Mouse (Mus musculus) forebrain, postnatal 0 days (tissue): Measurements from ENCODE around the gene Nxf2. TPM values are rescaled to one million over a fixed set of nuclear protein-coding genes. Genes with fewer than 3 reads are reported as not detected.

Experiments used
- ATAC-seq: fragments of 200-750 bp; cut with Nextera tagmentation; 2 replicates; pipeline ENCODE4 v1.8.0; 2017; ENCODE audit warnings: mild to moderate bottlenecking, moderate library complexity
- DNase-seq: peaks from one replicate; pipeline ENCODE4 v3.0.0-alpha.2; 2015
- H3K27ac ChIP-seq: fragments of 300-500 bp; sonication (generic); 2 replicates; pipeline ENCODE4 v1.5.1; 2014; ENCODE audit warnings: low read depth, mild to moderate bottlenecking, antibody characterized with exemption, low read length, moderate library complexity, mixed read lengths
- H3K27me3 ChIP-seq: fragments of 300-500 bp; sonication (generic); 2 replicates; pipeline ENCODE4 v1.6.1; 2014; ENCODE audit warnings: mild to moderate bottlenecking, low read length, mixed read lengths; ENCODE audit not compliant: insufficient read depth
- H3K36me3 ChIP-seq: fragments of 300-500 bp; sonication (generic); 2 replicates; pipeline ENCODE4 v1.6.1; 2014; ENCODE audit warnings: mild to moderate bottlenecking, moderate library complexity; ENCODE audit not compliant: insufficient read depth
- H3K4me1 ChIP-seq: fragments of 300-500 bp; sonication (generic); 2 replicates; pipeline ENCODE4 v1.6.1; 2014; ENCODE audit warnings: antibody characterized with exemption; ENCODE audit not compliant: insufficient read depth
- H3K4me2 ChIP-seq: fragments of 300-500 bp; sonication (generic); 2 replicates; pipeline ENCODE4 v1.6.1; 2014; ENCODE audit warnings: low read depth, mild to moderate bottlenecking, moderate library complexity
- H3K4me3 ChIP-seq: fragments of 300-500 bp; sonication (generic); 2 replicates; pipeline ENCODE4 v1.5.1; 2014; ENCODE audit warnings: low read depth, low read length, mixed read lengths
- H3K9ac ChIP-seq: fragments of 300-500 bp; sonication (generic); 2 replicates; pipeline ENCODE4 v1.6.1; 2014; ENCODE audit warnings: mild to moderate bottlenecking
- H3K9me3 ChIP-seq: fragments of 300-500 bp; sonication (generic); 2 replicates; pipeline ENCODE4 v1.6.1; 2016; ENCODE audit warnings: low read length
- CTCF ChIP-seq: sonication (generic); IDR thresholded peaks from 2 replicates; pipeline ENCODE4 v1.5.1; 2016; ENCODE audit warnings: antibody characterized with exemption, control low read depth, low read depth
- WGBS: fragments of 180-500 bp; shearing (Covaris S2); extraction: QIAGEN DNeasy Blood & Tissue Kit; methylation state at CpG from one replicate; pipeline ENCODE4 v1.1.7; 2014; 5-methylcytosine and 5-hydroxymethylcytosine counted together
- polyA plus RNA-seq: library from polyadenylated mRNA; unstranded; fragments of >200 nt; fragmentation: Nextera tagmentation; extraction: Ambion mirVana; gene quantifications from 2 replicates; pipeline ENCODE4 v1.2.1, GENCODE M21; 2015
- total RNA-seq: library from RNA; depleted of rRNA; stranded (reverse); fragments of >200 nt; gene quantifications from 2 replicates; pipeline ENCODE4 v1.2.3, GENCODE M21; 2014; rRNA removed

Nxf2 gene
- total RNA-seq (0.15 and 0.24 TPM in 2 replicates), polyA plus RNA-seq (0.13 and 0.28 TPM in 2 replicates)

DNA sequence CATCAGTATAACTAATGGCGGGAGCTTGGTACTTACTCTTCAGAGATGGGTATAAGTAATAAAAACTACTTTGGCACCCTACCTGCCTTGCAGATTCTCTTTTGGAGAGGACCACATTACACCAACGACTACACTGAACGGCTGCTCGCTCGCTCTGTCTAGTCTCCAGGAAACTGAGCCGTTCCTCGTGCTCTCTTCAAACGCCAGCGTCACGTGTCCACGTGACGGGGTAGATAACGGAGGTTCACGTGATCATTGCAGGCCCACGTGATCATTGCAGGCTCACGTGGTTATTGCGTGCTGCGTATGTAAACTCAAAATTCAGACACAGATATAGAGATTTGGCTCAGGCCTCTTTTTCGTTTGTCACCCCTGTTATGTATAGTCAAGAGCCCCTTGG is at the start of gene Nxf2:
Gene Nxf2 (minus strand): TSS at position 209 of the 400 bp plus-strand sequence.
- no peak for ATAC-seq
- Histone ChIP-seq H3K36me3 (no peaks in the 10 kb centered on the region), H3K9ac (0 out of 2 replicates have a peak within 1 kb of the TSS, but pooled peaks have one; percentile 22), H3K4me1 (no peaks in the 10 kb centered on the region), H3K9me3 (no peaks in the 10 kb centered on the region), H3K4me2 (peak within 1 kb of the TSS; percentile 44), H3K27ac (no peak within 1 kb of the TSS), H3K27me3 (no peaks in the 10 kb centered on the region; the same call in 1 of the 2 replicates), H3K4me3 (peak within 1 kb of the TSS; percentile 38)
- no peak for DNase-seq
- TF ChIP-seq CTCF, result no peak
- 91% methylated on average over 19 of the region's 19 CpGs for WGBS

DNA sequence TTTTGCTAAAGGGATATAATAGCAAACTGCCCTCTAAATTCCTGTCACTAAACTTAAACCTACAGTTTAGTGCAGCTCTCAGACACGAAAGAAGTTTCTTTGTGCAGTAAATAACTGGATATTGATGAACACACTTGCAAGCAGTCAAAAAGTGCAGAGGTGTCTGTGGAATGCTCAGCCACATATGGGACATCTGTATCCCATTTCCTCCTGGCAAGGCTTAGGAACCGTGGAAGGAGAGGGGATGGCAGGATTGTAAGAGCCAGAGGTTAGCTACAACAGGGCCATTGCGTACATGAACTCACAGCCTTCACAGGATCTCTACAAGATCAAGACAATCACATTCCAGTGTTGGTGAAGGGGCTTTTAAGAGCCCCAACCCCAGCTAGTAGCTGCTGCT is 46.8 kb upstream of the Nxf2 start:
- Histone ChIP-seq H3K4me1 (no peaks in the 10 kb centered on the region), H3K4me2 (no peak overlapping the region), H3K36me3 (no peaks in the 10 kb centered on the region), H3K4me3 (no peak overlapping the region), H3K27me3 (no peaks in the 10 kb centered on the region), H3K27ac (no peak overlapping the region), H3K9ac (no peak overlapping the region), H3K9me3 (no peaks in the 10 kb centered on the region)
- WGBS, result 70% methylated on average over 3 of the region's 3 CpGs
- ATAC-seq, result no peak
- no peak for TF ChIP-seq CTCF
- DNase-seq, result no peak

DNA sequence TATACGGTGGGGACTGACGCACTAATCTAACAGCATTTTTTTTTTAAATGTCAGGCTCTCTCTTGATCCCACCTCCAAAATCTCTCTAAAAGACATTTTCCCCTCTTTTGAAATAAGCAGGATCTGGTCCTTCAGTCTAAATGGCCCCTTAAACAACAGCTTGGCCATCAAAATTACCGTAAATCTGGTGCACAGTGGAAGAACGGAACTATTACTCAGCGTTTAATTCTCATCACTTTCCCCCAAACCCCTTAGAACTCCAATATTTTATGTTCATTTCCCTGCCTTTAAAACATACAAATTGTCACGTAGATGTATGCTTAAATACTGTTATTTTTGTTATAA is 44.9 kb upstream of the Nxf2 start:
- Histone ChIP-seq H3K27me3 (no peaks in the 10 kb centered on the region), H3K4me3 (peak overlapping the region; percentile 56), H3K4me1 (no peaks in the 10 kb centered on the region), H3K4me2 (peak overlapping the region; percentile 44), H3K9ac (peak overlapping the region; percentile 35; the same call in 1 of the 2 replicates), H3K9me3 (no peaks in the 10 kb centered on the region), H3K36me3 (no peaks in the 10 kb centered on the region), H3K27ac (peak overlapping the region; percentile 94; the same call in 1 of the 2 replicates)
- 36% methylated on average over 6 of the region's 6 CpGs for WGBS
- no peak for TF ChIP-seq CTCF
- peak; percentile 32 for ATAC-seq
- DNase-seq, result no peak

DNA sequence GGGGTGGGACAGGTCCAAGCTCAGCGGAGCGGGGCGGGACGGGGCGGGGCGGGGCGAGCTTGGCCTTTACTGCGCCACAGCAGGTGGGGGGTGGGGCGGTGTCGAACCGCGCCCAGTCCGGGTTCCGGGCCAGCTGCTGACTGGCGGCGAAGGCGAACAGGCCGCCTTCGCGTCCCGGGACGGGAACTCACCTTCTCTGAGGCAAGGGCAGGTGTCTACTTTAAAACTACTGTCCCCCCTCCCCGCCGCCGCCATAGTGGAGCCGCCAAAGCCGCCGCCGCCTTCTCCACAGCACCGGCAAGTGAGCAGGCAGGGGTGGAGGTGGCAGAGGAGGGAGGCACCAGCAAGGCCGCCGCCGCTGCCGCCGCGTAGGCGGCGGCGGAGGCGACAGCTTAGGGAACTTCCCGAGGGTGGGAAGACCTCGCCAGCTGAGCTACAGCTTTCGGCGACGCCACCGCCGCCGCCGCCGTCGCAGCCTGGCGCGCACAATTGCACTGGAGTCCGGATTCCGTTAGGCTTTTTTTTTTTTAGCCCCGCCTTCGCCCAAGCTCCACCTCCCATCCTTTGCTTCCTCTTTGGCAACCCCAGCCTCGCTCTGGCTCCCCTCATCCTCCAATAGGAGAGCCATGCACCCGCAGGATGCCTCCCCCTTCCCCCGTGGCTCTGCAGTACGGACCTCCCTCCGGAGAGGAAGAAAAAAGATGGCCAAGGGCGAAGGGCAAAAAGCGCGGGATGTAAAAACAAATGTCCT is 44.3 kb upstream of the Nxf2 start, which contains the start of gene Zmat1:
Gene Zmat1 (minus strand): TSS at position 490 of the 751 bp plus-strand sequence.
- no peaks in the 10 kb centered on the region for H3K27me3 ChIP-seq
- peak within 1 kb of the TSS; percentile 44 for H3K4me2 ChIP-seq
- no peaks in the 10 kb centered on the region for H3K4me1 ChIP-seq
- H3K36me3 ChIP-seq, result no peaks in the 10 kb centered on the region
- peak; percentile 91 for DNase-seq
- peak within 1 kb of the TSS; percentile 79 for H3K9ac ChIP-seq
- peak within 1 kb of the TSS; percentile 56 for H3K4me3 ChIP-seq
- H3K9me3 ChIP-seq, result no peaks in the 10 kb centered on the region
- 29% methylated on average over 63 of the region's 65 CpGs for WGBS
- peak within 1 kb of the TSS; percentile 94 for H3K27ac ChIP-seq
- no peak for TF ChIP-seq CTCF
- peak; percentile 100 for ATAC-seq

DNA sequence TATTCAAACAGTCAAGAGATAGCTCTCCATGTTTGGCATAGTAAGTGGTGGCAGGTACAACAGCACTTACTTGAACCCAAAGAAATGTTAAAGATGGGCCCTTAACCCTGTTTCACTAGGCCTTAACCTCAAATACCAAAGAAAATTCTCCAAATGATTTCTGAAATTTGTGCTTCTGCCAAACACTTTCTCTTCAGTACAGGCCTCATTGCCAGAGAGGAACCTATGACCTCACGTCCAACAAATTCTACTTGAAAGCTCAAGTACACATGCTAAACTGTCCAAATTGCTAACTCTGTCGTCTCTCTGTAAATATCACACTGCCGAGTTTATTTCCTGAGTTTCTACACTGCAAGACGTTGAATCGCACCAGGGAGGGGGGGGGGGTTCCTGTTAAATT is 43.5 kb upstream of the Nxf2 start:
- Histone ChIP-seq H3K4me1 (no peaks in the 10 kb centered on the region), H3K9ac (peak overlapping the region; percentile 79; the same call in 1 of the 2 replicates)
- TF ChIP-seq CTCF, result no peak

DNA sequence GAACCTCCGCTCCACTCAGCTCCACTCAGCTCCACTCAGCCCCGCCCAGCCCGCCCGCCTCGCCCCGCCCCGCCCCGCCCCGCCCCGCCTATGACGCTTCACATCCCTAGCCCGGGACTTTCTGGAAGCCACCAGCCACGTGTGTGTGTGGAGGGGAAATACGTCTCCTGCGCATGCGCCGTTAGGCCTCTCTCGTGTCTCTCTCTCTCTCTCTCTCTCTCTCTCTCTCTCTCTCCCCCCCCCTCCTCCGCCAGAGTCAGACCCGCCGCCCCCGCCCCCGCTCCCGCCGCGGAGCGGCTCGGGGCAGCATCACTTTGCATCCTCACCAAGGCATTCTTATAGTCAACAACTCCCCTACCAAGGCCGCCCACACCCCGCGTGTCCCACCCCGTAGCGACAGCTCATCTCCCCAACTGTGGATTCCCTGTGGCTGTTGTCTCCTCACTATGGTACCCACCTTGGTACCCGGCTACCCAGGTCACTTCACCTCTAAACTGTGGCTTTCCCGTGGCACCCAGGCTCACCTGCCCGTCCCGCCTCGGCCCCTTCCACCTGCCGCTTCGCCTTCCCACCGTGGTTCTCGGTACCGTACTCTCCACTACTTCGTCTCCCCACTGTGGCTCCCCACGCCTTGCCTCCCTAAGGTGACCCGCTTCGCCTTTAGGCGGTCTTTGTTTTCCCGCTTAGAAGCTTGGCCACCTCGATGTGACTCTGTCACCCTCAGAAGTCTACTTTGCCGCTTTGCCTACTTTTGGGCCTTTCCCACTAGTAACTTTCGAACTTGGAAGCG is 1.1 kb downstream of the Nxf2 start:
- H3K9me3 ChIP-seq, result no peaks in the 10 kb centered on the region
- no peak for TF ChIP-seq CTCF
- WGBS, result 64% methylated on average over 39 of the region's 53 CpGs
- peak overlapping the region; percentile 38 for H3K4me3 ChIP-seq
- no peaks in the 10 kb centered on the region for H3K36me3 ChIP-seq
- no peaks in the 10 kb centered on the region; the same call in 1 of the 2 replicates for H3K27me3 ChIP-seq
- 0 out of 2 replicates have a peak overlapping the region, but pooled peaks have one; percentile 22 for H3K9ac ChIP-seq
- DNase-seq (peak; percentile 81), ATAC-seq (peak; percentile 97)
- no peak overlapping the region for H3K27ac ChIP-seq
- no peaks in the 10 kb centered on the region for H3K4me1 ChIP-seq
- peak overlapping the region; percentile 44 for H3K4me2 ChIP-seq

More for the DNA sequence above, 43.5 kb upstream of the Nxf2 start:
- Histone ChIP-seq H3K9me3 (no peaks in the 10 kb centered on the region), H3K4me2 (peak overlapping the region; percentile 44), H3K27ac (0 out of 2 replicates have a peak overlapping the region, but pooled peaks have one; percentile 94), H3K27me3 (no peaks in the 10 kb centered on the region), H3K36me3 (no peaks in the 10 kb centered on the region), H3K4me3 (peak overlapping the region; percentile 56)
- WGBS, result 37% methylated on average over 5 of the region's 5 CpGs
- peak; percentile 4 for DNase-seq
- no peak for ATAC-seq
